Mouse (Mus musculus): Measurements from ENCODE around the gene Ccdc7a. TPM values are rescaled to one million over a fixed set of nuclear protein-coding genes. Genes with fewer than 3 reads are reported as not detected.
"Not testable (repeated sequence)": the region's sequence is repeated elsewhere in the genome, so short reads cannot be mapped to it uniquely, and the experiment has no call there.

The Ccdc7a gene
- not detected in 2 replicates for polyA plus RNA-seq (2016; fragmentation: Nextera tagmentation; extraction: Ambion mirVana)

GRCm38 (mm10) chr8:129065417-129065816 lies at the start of gene Ccdc7a:
Gene Ccdc7a, minus strand, starts transcription at chr8:129065517.
- not testable (repeated sequence) for H3K4me3 ChIP-seq; H3K9ac ChIP-seq; H3K4me1 ChIP-seq; H3K27ac ChIP-seq; H3K27me3 ChIP-seq (replicated peaks); H3K4me2 ChIP-seq (replicated peaks); ATAC-seq (ENCODE audit: low FRiP score, low read depth); H3K36me3 ChIP-seq; H3K9me3 ChIP-seq
- 92% methylated on average over 2 of the region's 11 CpGs for WGBS

DNA sequence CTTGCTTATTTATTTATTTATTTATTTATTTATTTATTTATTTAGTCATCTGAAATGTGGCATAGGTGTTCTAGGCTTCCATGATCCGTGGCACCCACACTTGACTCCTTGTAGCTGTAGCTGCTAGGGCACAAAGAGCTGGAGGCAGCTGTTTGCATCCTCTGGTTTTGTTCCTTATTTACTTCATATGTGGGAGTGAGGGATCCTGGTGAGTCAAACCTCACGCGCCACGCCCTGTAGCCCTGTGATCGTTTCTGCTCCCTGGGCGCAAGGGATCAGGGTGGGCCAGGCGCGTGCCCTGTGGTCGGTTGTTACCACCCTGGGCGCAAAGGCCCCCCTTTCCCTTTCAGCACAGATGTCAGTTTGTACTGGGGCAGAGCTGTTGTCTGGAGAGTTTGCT lies 1.5 kb upstream of the Ccdc7a start, which contains the start of gene Ccdc7b:
Gene Ccdc7b, plus strand, starts transcription at position 301 of the 400 bp plus-strand sequence.
- not testable (repeated sequence) for H3K36me3 ChIP-seq; H3K9ac ChIP-seq; H3K4me3 ChIP-seq; H3K27me3 ChIP-seq (replicated peaks); H3K4me2 ChIP-seq (replicated peaks); ATAC-seq (ENCODE audit: low FRiP score, low read depth); H3K9me3 ChIP-seq; H3K4me1 ChIP-seq; H3K27ac ChIP-seq
- WGBS: 83% methylated on average over 1 of the region's 10 CpGs

DNA sequence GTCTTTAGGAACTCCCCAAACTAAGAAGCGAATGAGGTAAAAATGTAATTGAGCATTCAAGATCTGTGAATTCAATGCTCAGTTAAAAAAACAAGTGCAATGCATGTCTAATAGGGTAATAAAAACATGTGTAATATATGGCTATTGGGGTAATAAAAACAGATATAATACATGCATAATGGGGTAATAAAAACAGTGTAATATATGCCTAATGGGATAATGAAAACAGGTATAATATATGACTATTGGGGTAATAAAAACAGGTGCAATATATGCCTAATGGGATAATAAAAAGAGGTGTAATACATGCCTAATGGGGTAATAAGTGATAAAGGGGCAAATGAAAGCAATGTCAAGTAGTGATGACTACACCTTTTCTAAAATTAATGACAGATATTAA lies 73.9 kb downstream of the Ccdc7a start:
- ATAC-seq (ENCODE audit: low FRiP score, low read depth): no peak
- H3K36me3 ChIP-seq: no peaks in the 10 kb centered on the region
- H3K4me1 ChIP-seq: no peaks in the 10 kb centered on the region
- no peaks in the 10 kb centered on the region for H3K9me3 ChIP-seq
- no peak overlapping the region for H3K4me3 ChIP-seq
- no peak overlapping the region for H3K4me2 ChIP-seq (replicated peaks)
- no peak overlapping the region for H3K9ac ChIP-seq
- no peaks in the 10 kb centered on the region for H3K27me3 ChIP-seq (replicated peaks)
- WGBS: 81% methylated on average over 1 of the region's 1 CpGs
- no peak overlapping the region for H3K27ac ChIP-seq

- not testable (repeated sequence) for H3K27ac ChIP-seq; ATAC-seq (ENCODE audit: low FRiP score, low read depth); H3K27me3 ChIP-seq (replicated peaks); H3K9ac ChIP-seq; H3K36me3 ChIP-seq; H3K4me1 ChIP-seq; H3K9me3 ChIP-seq; H3K4me2 ChIP-seq (replicated peaks); H3K4me3 ChIP-seq
- WGBS: 87% methylated on average over 11 of the region's 11 CpGs
Measured at GRCm38 (mm10) chr8:128948941-128949340, 116.4 kb downstream of the Ccdc7a start.

DNA sequence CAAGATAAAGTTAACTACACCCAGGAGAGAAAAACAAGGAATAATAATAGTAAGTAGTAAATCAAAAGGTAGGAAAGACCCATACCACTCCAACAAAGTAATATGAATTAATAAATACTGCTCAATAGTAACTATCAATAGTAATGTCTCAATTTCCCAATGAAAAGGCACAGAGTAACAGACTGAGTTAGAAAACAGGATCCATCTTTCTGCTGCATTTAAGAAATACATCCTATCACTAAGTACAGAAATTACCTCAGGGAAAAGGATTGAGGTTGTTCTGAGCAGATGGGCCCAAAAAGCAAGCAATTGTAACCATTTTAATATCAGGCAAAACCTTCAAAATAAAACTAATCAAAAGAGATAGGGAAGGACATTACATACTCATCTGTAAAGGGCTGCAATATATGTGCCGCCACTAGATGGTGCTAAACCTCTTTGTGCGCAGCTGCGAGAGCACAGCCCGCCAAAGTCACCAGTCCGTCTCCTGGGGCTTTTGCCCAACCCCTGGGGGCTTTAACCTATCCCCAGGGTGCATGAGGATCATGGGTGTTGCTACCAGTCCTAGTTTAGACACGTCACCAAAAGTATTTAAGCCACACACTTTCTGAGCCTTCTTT lies 124.2 kb downstream of the Ccdc7a start:
- H3K4me3 ChIP-seq; H3K27ac ChIP-seq; H3K4me2 ChIP-seq (replicated peaks); H3K36me3 ChIP-seq; H3K9me3 ChIP-seq; H3K4me1 ChIP-seq; H3K9ac ChIP-seq; H3K27me3 ChIP-seq (replicated peaks): not testable (repeated sequence)
- WGBS: 5% methylated on average over 6 of the region's 6 CpGs
- peak; percentile 78 for ATAC-seq (ENCODE audit: low FRiP score, low read depth)

DNA sequence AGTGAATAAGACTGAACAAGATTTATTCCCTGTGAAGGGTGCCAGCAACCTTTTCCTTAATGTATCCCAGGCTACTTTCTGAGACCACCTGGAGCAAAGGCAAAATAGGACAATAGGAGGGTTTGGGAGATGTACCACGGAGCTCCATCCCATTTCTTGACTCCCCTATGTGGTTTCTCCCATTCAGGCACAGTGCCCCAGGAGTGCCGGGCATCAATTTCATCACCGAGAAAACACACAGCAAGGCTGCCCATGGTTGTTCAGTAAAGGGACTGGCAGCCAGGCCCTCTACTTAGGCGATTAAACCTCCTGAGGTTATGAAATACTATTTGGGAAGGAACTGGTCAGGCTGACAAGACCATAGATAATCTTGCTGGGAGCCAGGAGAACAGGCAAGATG lies 131.9 kb downstream of the Ccdc7a start:
- Histone ChIP-seq H3K36me3 (no peaks in the 10 kb centered on the region), H3K27me3 (replicated peaks) (no peaks in the 10 kb centered on the region), H3K4me2 (replicated peaks) (no peak overlapping the region), H3K4me3 (no peak overlapping the region), H3K9me3 (no peaks in the 10 kb centered on the region), H3K27ac (no peak overlapping the region), H3K4me1 (no peaks in the 10 kb centered on the region), H3K9ac (no peak overlapping the region)
- WGBS: 68% methylated on average over 4 of the region's 4 CpGs
- ATAC-seq (ENCODE audit: low FRiP score, low read depth): no peak

DNA sequence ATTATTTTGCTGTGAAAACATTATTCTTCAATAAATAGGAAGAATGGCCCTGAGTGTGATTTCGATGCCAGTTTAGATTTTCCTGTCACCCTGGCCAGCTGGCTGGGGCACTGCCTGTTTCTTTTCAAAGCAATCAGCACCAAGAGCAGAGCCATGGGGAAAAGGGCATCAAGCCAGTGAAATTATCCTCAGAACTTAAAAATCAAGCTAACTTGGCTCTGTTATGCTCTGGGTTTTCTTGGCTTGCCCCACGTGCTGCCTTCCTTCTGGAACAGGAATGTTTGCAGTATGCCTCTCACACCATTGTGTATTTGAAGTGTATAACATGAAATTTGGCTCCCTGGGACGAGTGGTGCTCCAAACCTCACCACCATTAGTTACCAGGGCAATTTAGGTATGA lies 182.6 kb downstream of the Ccdc7a start:
- Histone ChIP-seq H3K9me3 (no peaks in the 10 kb centered on the region), H3K4me3 (no peak overlapping the region), H3K27me3 (replicated peaks) (no peaks in the 10 kb centered on the region), H3K9ac (no peak overlapping the region), H3K4me2 (replicated peaks) (no peak overlapping the region), H3K4me1 (no peaks in the 10 kb centered on the region), H3K36me3 (no peaks in the 10 kb centered on the region), H3K27ac (no peak overlapping the region)
- no peak for ATAC-seq (ENCODE audit: low FRiP score, low read depth)
- WGBS: 69% methylated on average over 3 of the region's 3 CpGs

DNA sequence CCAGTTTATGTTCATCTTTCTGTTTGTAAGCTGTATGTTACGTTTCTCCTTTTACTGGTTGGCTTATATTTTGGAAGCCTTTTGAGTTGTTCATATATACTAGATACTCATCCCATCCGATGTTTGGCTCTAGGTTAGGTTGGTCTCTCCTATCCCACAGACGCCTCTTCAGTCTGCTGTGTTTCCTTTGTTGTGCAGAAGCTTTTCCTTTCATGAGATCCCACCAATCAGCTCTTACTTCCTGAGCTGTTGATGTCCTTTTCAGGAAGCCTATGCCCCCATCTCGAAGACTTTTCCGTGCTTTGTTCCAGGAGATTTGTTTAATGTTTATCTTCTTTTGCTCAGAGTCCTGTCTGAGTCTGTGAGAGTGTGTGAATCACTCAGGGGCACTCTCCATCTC lies 221.6 kb downstream of the Ccdc7a start:
- H3K27ac ChIP-seq: no peak overlapping the region
- no peak for ATAC-seq (ENCODE audit: low FRiP score, low read depth)
- WGBS: 60% methylated on average over 5 of the region's 5 CpGs

GRCm38 (mm10) chr8:128812521-128812920 lies 252.8 kb downstream of the Ccdc7a start:
- WGBS: 85% methylated on average over 4 of the region's 4 CpGs

More for the DNA sequence above, 221.6 kb downstream of the Ccdc7a start:
- Histone ChIP-seq H3K9ac (no peak overlapping the region), H3K4me3 (no peak overlapping the region), H3K9me3 (no peaks in the 10 kb centered on the region), H3K4me2 (replicated peaks) (no peak overlapping the region), H3K27me3 (replicated peaks) (no peaks in the 10 kb centered on the region), H3K4me1 (no peaks in the 10 kb centered on the region), H3K36me3 (no peaks in the 10 kb centered on the region)

GRCm38 (mm10) chr8:128798594-128798993 lies 266.7 kb downstream of the Ccdc7a start, which contains the start of gene Gm3952:
Gene Gm3952, minus strand, starts transcription at chr8:128798694.
- Histone ChIP-seq H3K27ac (no peak within 1 kb of the TSS), H3K27me3 (replicated peaks) (no peaks in the 10 kb centered on the region), H3K9ac (no peak within 1 kb of the TSS), H3K4me2 (replicated peaks) (no peak within 1 kb of the TSS), H3K4me1 (no peaks in the 10 kb centered on the region), H3K9me3 (no peaks in the 10 kb centered on the region), H3K36me3 (no peaks in the 10 kb centered on the region), H3K4me3 (no peak within 1 kb of the TSS)
- WGBS: 79% methylated on average over 1 of the region's 1 CpGs
- no peak for ATAC-seq (ENCODE audit: low FRiP score, low read depth)

More at GRCm38 (mm10) chr8:128812521-128812920, 252.8 kb downstream of the Ccdc7a start:
- no peak for ATAC-seq (ENCODE audit: low FRiP score, low read depth)
- Histone ChIP-seq H3K27me3 (replicated peaks) (no peaks in the 10 kb centered on the region), H3K4me2 (replicated peaks) (no peak overlapping the region), H3K36me3 (no peaks in the 10 kb centered on the region), H3K9me3 (no peaks in the 10 kb centered on the region), H3K4me3 (no peak overlapping the region), H3K27ac (no peak overlapping the region), H3K4me1 (no peaks in the 10 kb centered on the region), H3K9ac (no peak overlapping the region)

GRCm38 (mm10) chr8:128735692-128736091 lies 329.6 kb downstream of the Ccdc7a start:
- no peak overlapping the region for H3K9ac ChIP-seq
- WGBS: 97% methylated on average over 3 of the region's 3 CpGs
- H3K9me3 ChIP-seq: no peaks in the 10 kb centered on the region
- no peak overlapping the region for H3K4me2 ChIP-seq (replicated peaks)
- H3K27me3 ChIP-seq (replicated peaks): no peaks in the 10 kb centered on the region
- no peak overlapping the region for H3K27ac ChIP-seq
- no peaks in the 10 kb centered on the region for H3K4me1 ChIP-seq
- peaks cover 41% of the 10 kb centered on the region for H3K36me3 ChIP-seq
- ATAC-seq (ENCODE audit: low FRiP score, low read depth): no peak
- H3K4me3 ChIP-seq: no peak overlapping the region

DNA sequence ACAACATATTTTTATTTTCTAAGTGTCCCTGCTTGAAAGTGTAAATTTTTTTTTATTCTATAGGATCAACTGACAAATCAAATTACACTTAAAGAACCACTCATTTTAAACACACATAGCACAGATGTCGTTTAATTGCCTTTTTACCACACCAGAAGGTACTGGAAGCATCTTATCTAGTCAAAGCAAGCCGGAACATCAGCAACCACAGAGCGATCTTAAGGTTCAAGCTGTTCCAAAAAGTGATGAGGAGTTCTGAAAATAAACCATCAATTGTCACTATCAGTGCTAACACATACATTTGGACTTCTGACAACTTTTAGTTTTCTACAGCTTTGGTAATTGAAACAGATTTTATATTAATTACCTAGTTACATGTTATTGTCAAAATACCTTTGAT lies 331.2 kb downstream of the Ccdc7a start:
- no peak for ATAC-seq (ENCODE audit: low FRiP score, low read depth)
- no peak overlapping the region for H3K4me3 ChIP-seq
- H3K4me1 ChIP-seq: no peaks in the 10 kb centered on the region
- no peak overlapping the region for H3K9ac ChIP-seq
- H3K27ac ChIP-seq: no peak overlapping the region
- H3K36me3 ChIP-seq: peaks cover 39% of the 10 kb centered on the region
- WGBS: 94% methylated on average over 3 of the region's 3 CpGs
- no peaks in the 10 kb centered on the region for H3K9me3 ChIP-seq
- no peaks in the 10 kb centered on the region for H3K27me3 ChIP-seq (replicated peaks)
- H3K4me2 ChIP-seq (replicated peaks): no peak overlapping the region

GRCm38 (mm10) chr8:128732254-128732653 lies 333.1 kb downstream of the Ccdc7a start:
- 23% methylated on average over 2 of the region's 2 CpGs for WGBS
- no peaks in the 10 kb centered on the region for H3K27me3 ChIP-seq (replicated peaks)

More at GRCm38 (mm10) chr8:128732254-128732653, 333.1 kb downstream of the Ccdc7a start:
- H3K4me1 ChIP-seq: no peaks in the 10 kb centered on the region
- H3K9me3 ChIP-seq: no peaks in the 10 kb centered on the region
- H3K36me3 ChIP-seq: peaks cover 37% of the 10 kb centered on the region
- no peak overlapping the region for H3K4me2 ChIP-seq (replicated peaks)
- no peak overlapping the region for H3K27ac ChIP-seq
- no peak overlapping the region for H3K9ac ChIP-seq
- H3K4me3 ChIP-seq: no peak overlapping the region
- peak; percentile 72 for ATAC-seq (ENCODE audit: low FRiP score, low read depth)
